Mouse (Mus musculus): ENCODE data around the gene Gpr182.
"Not testable (repeated sequence)": the region's sequence is repeated elsewhere in the genome, so short reads cannot be mapped to it uniquely, and the experiment has no call there.

Gpr182 gene

DNA sequence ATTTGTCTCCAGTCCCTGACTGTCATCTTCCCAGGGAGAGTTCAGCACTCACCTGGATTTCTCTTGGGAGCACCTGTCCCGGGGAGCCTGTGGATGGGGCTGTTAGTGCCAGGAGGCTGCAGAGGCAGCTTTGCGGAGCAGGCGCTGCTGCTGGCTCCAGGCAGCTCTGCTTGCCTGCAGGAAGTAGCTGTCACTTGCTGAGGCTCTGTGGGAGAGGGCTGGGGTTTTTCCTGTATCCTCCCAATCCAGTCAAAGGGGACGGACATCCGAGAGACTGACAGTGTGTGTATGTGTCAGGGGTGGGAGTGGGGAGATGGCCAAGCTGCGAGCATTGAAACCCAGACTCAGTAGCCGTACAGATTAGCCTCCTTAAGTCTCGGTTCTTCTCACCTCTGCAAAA is at the start of gene Gpr182:
TSS of gene Gpr182 (minus strand) at position 185 of the 400 bp plus-strand sequence.
- no peak for DNase-seq

DNA sequence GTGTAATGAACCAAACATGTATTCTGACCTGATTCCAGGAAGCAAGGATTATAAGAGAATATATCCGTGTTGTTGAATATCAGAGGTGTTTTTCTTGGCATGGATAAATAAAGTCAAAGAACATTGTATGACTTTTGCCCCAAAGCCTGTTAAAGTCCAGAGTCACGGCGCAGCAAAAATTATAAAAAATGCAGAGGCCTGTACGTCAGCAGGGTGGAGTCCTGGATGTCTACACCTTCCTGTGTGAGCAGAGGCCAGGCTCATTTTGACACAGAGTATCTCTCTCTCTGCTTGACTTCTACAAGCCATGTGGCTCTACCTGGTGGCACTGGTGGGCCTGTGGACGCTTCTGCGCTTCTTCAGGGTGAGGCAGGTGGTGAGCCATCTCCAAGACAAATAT is 49.4 kb upstream of the Gpr182 start, which contains the start of gene Rdh16:
TSS of gene Rdh16 (plus strand) at position 262 of the 400 bp plus-strand sequence.
- no peak for DNase-seq

DNA sequence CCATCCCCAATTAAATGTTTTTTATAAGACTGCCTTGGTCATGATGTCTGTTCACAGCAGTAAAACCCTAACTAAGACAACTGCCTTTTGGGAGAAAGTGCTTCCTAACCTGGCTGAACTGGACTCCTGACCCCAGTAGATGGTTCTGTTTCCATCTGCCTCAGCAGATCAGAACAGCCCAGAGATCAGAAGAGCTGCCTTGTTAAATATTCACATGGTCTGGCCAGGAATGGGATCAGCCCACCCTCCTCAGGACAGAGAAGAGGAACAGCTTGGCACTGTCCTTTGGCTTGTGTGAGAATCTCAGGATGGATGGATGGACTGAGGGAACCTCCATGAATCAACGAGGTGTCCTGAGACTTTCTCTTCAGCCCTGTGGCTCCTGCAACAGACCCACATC is 47.8 kb upstream of the Gpr182 start:
- DNase-seq = no peak

DNA sequence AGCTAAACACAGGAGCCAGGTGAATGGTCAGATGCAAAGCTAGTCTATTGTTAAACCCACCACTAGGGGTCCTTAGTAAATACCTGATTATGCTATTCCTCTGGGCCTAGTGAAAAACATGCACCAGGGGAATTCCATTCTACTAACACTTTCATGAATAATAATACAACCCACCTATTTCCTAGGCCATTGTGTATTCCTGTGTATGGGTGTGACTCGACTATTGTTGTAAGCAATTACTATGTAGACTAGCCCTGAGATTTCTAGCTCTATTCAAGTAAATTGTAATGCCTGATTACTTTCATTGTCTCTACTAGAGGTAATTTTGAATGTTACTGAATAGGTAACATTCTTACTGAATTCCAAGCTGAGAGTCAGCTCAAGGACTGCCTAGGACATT is 33.9 kb upstream of the Gpr182 start:
- not testable (repeated sequence) for DNase-seq

DNA sequence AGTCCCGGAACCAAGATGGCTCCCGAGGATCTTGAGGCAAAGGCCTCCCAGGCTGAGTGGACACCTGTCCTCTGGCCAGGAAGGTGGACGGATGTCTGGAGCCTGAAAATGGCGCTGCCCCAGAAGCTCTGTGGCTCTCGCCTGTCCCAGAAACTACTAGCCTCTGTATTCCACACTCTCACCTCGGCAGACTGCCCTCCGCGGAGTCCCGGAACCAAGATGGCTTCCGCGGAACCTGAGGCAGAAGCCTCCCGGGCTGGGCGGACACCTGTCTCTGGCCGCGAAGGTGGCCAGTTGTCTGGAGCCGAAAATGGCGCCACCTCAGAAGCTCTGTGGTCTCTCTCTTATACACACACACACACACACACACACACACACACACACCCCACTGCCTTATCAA is 30.8 kb upstream of the Gpr182 start:
- not testable (repeated sequence) for DNase-seq

DNA sequence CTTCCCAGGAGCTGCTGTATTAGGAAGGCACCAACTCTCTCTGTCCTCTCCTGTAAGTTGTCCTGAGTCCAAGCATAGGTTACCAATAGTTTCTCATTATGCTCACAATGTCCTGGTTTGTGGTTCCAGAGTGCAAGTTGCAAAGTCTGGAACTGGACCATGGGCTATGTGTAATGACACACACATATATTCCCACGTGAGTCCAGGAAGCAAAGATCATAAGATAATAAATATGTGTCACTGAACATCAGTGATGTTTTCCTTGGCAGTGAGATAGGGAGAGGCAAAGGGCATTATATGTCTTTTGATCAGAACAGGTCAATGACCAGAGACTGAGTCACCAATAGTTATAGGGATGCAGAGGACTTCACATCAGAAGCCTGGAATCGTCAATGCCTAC is 24.5 kb upstream of the Gpr182 start, which contains the start of gene Rdh9:
TSS of gene Rdh9 (plus strand) at position 376 of the 400 bp plus-strand sequence.
- no peak for DNase-seq

DNA sequence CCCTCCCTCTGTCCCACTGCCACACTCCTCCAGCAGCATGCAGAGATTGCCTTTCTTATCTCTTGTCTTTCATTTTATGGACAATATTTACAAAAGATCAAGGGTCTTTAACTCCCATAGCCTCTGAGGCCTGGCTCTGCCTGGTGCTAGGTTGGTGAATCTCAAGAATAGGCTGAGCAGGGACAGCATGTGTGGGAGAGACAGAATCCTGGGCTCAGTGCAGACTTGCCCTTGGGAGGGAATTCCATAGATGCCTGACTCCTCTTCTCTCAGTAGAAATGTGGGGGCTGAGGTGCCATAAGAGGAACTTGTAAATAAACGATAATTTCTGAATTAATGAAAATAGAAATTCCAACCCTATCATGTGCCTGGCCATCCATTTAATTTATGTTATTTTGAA is 15.0 kb upstream of the Gpr182 start:
- no peak for DNase-seq

DNA sequence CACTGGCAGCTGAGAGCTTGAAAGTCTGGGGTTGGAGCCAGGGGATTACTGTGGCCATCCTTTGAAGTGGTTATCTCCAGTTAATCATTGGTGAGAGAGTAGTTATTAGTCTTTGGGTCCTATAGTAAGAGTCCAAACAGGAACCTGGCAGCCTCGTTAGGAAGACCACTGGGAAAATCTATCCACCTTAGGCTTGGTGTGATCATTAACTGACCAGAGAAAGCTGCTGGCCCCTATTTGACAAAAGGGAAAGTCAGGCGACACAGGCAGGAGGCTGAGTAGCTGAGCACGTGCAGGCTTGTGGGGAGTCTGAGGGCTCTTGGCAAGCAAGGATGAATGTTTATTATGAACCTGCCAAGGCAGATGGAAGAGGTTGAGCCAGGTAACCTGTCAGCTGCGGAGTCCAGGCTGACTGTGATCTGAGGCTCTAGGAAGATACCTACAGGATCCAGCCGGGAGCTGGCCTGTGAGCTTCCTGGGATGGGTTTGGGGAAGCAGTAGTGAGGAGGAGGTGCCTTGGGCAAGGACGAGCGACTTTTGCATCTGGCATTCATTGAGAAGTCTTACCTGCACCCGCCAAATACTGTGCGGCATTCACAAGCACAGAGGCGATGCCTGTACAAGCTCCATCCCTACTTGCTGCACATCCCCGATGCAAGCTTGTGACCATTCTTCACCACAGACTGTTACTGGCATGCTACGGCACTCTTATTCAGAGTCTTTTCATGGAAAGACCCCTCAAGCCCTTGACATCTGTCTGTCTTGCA is 12.6 kb upstream of the Gpr182 start:
- no peak for DNase-seq

DNA sequence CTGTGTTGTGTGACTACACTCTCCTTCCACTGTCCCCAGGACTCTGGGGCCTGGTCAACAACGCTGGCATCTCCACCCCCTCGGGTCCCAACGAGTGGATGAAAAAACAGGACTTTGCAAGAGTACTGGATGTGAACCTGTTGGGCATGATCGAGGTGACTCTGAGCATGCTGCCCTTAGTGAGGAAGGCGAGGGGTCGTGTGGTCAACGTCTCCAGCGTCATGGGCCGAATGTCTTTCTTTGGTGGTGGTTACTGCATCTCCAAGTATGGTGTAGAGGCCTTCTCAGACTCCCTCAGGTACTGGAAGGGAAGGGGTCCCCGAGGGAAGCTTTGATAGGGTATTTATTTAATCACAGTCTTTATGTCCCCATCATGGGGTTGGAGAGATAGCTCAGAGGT is 11.4 kb upstream of the Gpr182 start:
- not testable (repeated sequence) for DNase-seq

DNA sequence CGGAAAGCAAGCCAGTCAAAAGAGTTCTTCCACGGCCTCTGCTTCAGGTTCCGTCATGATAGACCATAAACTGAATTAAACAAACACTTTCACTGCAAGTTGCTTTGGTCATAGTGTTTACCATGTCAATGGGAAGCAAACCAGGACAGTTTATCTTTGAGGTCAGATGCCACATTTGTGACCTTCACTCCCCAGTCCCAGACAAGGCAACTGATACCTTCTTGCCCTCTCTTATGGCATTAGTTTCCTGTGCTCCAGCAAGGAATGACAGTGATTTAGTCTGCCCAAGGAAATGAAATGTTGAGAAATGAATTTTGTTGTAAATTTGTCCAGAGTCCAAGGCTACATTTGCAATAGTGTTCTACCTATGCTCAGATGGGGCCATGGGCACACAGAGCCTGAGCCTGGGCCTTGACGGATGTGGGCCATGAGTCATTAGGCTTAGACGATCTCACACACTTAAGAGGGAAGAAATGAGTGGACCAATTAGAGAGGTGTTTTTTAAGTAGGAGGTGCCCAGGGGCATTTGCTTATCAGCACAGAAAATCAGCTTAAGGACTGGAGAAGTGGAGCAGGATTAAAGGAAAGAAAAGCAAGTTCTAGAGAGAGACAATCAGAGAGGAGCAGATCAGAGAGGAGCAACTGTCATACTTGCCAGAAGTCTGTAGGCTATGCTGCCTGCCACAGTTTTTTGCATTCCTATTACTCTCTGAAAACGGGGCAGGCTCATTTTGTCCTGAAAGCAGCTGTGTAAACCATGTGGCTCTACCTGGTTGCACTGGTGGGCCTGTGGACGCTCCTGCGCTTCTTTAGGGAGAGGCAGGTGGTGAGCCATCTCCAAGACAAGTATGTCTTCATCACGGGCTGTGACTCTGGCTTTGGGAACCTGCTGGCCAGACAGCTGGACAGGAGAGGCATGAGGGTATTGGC is 7.9 kb upstream of the Gpr182 start, which contains the start of the genes Rdh1 and Rdh16f1:
TSS of gene Rdh1 (plus strand) at position 541 of the 930 bp plus-strand sequence.
TSS of gene Rdh16f1 (plus strand) at position 607 of the 930 bp plus-strand sequence.
- no peak for DNase-seq

DNA sequence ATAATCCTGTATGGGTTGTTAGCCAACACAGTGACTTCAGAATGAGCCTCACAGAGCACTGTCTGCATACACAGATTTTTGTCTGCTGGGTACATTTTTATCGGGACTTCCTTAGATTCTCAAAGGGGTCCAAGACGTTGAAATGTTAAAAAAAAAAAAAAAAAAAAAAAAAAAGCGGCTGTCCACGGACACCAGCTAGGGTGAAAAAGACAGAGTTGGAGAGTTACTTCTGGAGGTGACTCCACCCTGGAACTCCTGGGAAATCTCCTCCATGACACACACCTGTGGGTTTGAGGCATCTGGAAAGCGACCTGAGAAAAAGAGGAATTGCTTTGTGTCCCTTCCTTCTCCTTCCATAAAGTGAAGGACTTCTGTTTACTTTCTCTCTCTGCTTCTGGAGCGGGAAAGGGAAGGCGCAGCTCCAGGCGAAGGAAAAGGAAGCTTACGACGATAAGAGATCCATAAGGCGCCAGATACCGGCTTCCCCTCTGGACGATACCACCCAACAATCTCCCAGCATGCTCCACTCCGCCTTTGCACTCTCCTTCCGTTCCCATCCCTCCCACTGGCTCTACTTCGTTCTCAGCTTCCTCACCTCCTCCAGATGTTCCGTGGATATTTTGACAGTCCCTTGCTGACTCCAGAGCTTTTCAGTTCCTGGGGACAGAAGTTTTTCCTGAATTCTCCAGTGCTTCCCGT is 4.4 kb upstream of the Gpr182 start:
- DNase-seq = no peak

DNA sequence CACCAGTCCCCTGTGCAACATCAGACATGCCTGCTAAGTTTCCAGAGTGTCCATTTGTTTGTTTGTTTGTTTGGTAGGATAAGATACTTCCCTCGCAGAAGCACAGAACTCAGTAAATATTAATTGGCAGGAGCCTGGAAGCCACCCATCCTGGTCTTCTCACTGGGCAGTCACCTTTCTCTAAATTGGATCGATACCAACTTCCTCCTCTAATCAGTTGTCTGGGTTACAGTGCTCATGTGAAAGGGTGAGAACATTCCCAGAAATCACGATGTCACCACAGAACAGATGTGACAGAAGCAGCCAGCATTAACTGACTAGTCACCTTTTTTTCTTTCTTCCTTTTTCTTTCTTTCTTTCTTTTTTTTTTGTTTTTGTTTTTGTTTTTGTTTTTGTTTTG is 3.7 kb upstream of the Gpr182 start:
- DNase-seq = no peak

DNA sequence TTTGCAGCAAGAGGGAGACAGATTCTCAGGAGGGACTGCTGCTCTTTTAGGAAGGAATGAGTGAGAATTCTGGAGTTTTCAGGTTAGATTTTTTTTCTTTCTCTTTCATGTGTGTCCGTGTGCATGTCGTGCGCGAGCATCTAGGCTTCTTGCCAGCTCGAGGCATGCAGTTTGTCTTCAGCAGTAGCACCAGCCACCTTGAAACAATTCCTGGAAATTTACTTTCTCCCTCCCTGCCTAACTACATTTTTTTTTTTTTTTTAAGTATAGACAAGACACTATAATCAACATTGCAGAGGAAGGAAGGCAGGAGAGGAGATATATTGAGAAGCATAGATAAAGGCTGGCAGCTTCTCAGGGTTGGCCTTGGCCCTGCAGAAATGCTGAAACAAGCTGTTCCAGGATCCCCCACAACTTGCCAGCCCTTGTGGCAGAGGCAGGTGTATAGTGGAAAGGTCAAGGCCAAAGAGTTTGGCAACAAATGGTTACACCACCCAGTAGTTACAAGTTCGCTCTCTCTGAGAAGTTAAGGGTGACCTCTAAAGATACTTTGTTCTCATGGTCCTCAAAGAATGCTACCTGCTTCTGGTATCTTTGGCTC is 3.1 kb upstream of the Gpr182 start:
- DNase-seq = no peak

DNA sequence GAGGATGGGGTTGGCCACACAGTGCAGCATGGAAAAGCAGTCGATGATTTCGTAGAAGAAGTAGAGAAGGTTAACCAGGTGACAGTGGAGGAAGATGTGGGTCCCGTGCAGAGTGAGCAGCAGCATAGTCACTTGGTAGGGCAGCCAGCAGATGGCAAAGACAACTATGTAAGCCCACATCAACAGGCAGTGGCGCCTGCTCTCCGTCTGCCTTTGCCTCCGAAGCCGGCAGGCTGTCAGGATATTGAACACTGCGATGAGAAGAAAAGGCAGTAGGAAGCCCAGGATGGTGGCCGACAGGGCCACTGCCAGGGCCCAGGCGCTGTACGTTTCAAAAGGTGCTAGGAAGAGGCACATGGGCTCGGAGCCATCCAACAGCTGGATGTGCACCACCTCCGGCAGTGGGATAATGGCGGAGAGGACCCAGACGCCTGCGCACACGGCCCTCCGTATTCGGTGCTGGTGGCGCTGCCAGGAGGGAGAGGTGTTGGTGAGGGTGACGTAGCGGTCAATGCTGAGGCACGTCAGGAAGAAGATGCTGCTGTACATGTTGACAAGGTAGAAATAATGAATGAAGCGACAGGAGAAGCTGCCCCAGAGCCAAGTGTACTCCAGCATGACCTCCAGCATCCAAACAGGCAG is 1.3 kb downstream of the Gpr182 start:
- DNase-seq = no peak

DNA sequence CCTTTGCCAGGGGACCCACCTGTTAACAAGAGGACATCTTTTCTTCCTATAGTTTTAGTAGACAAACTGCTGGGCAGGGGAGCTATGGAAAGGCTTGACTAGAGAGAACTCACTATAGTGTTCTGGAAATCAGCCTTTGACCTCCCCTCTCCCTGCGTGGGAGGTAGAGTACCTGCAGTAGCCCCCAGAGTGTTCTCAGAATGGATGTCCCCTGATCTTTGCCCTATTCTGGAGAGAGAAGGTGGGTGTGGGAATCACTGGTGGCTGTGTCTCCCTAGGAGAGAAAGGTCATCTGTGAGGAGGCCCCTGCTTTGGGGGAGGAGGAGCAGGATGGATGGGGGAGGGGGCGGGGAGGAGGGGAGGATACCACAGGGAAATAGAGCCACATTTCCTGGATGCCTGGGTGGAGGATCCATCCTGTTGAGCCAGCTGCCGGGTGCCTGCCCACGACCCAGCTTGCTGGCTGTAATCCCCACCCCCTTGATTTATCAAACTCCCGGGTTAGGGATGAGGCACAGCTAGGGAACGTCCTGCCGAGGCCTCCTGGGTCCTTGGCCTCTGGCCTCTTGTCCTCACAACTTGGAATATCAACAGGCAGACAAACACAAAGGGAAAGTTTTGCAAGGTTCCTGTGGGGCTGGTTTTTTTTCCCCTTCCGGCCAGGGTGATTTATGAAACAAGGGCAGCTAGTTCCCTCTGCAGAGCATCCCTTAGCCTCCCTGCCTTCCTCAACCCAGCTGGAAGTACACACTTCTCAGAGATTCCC is 2.5 kb downstream of the Gpr182 start:
- no peak for DNase-seq

DNA sequence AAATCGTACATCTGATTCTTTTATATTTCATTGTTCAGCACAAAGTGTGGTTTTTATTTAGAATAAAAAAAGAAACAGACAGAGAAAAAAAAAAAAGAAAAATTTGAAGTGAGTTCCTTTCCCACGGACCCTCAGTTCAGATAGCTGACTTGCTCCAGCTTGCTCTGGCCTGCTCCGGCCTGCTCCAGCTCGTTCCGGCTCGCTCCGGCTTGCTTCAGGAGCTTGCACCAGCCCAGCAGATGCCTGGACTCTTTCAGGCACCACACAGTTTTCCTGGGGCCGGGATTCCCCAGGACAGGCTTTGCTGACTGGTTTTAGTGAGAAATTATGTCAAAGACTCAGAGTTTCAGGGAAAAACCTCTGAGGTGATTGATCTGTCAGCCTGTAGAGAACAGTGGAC is 4.3 kb downstream of the Gpr182 start:
- DNase-seq = no peak

DNA sequence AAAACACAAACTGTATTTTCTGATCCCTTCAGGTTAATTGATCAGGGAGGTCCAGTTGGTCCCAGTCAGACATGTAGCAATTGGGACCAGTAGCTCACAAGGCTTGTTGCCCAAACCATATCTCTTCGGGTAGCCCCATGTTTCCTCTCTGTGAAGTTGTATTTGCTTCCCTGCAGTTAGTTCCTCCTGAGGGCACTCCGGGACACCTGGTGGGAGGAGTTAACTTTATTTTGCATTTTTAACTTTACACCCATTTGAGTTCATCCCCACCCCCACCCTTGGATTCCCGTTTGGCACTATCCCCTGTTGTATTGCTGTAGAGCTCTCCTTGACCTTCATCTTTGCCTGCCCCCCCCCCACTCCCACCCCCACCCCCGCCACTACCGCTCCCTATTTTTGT is 5.6 kb downstream of the Gpr182 start:
- DNase-seq = no peak

DNA sequence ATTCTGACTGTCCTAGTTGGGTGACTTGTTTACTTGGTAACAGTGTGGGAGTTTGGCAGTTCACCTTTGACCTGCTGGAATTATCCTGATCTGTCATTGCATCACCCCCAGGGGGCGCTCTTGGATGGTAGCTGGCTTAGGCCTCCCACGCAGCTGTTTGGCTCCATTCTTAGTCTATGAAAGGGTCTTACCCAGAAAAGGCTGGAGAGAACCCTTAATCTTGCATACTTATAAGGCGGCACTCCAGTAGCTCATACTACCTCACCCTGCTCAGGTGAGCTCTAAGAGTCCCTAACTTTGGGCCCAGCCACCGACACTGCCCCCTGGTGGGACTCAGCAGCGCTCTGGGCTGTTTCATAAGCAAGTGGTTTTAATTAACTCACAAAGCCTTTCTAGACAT is 6.9 kb downstream of the Gpr182 start:
- DNase-seq = peak; percentile 43

DNA sequence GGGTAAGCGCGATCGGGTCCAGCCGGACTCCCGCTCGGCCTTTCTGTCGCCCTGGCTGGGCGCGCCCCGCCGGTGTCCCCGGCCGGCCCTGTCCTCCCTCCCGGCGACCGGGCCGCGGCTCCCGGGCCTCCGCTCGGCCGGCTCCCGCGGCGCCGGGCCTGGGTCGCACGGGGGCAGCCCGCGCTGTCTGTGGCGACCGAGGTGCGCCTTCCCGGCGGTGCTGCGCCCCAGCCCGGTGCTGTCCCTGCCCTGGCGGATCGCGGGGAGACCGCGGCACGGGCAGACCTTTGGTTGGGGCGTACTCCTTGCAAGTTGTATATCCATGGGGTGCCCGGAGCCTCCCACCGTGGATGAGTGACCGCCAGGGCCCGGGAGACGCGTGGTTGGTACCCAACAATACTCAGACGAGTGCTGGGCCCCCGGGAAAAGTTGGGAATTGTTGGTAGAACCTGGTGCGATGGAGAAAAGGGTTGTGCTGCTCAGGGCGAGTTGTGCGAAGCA is 11.8 kb downstream of the Gpr182 start:
- DNase-seq = peak; percentile 49

DNA sequence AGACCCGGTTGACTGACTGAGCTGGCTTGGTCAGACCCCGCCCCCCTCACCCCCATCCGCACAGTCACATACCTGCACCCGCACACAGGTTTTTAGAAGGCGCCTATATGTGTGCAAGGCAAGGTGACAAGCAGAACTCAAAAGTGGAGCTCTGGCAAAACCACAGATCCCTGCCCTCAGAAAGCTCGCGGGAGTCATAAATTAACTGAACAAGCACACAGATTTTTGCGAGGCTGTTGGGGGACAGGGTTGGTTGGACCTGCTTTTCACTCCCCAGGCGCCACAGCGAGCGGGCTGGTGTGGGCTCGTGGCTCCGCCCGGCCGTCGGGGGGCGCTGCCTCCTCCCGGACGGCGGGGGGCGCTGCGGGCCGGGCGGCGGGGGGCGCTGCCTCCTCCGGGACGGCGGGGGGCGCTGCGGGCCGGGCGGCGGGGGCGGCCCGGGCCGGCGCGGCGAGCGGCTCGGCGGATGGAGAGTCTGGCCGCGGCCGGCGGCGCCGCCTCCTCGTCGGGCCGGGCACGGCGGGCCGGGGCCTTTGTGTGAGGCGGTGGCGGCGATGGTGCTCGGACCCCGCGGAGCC is 12.4 kb downstream of the Gpr182 start, which contains the start of gene Zbtb39:
TSS of gene Zbtb39 (plus strand) at position 456 of the 578 bp plus-strand sequence.
- peak; percentile 85 for DNase-seq

Data from thymus, postnatal 25 days (tissue).